Mouse (Mus musculus): ENCODE data around the gene Cyp26c1. TPM values are rescaled to one million over a fixed set of nuclear protein-coding genes. Genes with fewer than 3 reads are reported as not detected.

Gene Cyp26c1
- not detected in 3 replicates for total RNA-seq (2017)

- ATAC-seq (replicated peaks; ENCODE audit: insufficient number of reproducible peaks, low FRiP score, low TSS enrichment, poor library complexity, severe bottlenecking): no peak
Observed at GRCm38 (mm10) chr19:37685281-37685680, at the start of gene Cyp26c1. Gene Cyp26c1 (plus strand): TSS chr19:37685581.

- no peak for ATAC-seq (replicated peaks; ENCODE audit: insufficient number of reproducible peaks, low FRiP score, low TSS enrichment, poor library complexity, severe bottlenecking)
Observed at GRCm38 (mm10) chr19:37647994-37648393, 37.4 kb upstream of the Cyp26c1 start.

GRCm38 (mm10) chr19:37650526-37650925 lies 34.9 kb upstream of the Cyp26c1 start:
- no peak for ATAC-seq (replicated peaks; ENCODE audit: insufficient number of reproducible peaks, low FRiP score, low TSS enrichment, poor library complexity, severe bottlenecking)

- ATAC-seq (replicated peaks; ENCODE audit: insufficient number of reproducible peaks, low FRiP score, low TSS enrichment, poor library complexity, severe bottlenecking): no peak
Observed at GRCm38 (mm10) chr19:37654012-37654411, 31.4 kb upstream of the Cyp26c1 start.

- no peak for ATAC-seq (replicated peaks; ENCODE audit: insufficient number of reproducible peaks, low FRiP score, low TSS enrichment, poor library complexity, severe bottlenecking)
Observed at GRCm38 (mm10) chr19:37656441-37656840, 28.9 kb upstream of the Cyp26c1 start.

GRCm38 (mm10) chr19:37665256-37665655 lies 20.1 kb upstream of the Cyp26c1 start:
- no peak for ATAC-seq (replicated peaks; ENCODE audit: insufficient number of reproducible peaks, low FRiP score, low TSS enrichment, poor library complexity, severe bottlenecking)

GRCm38 (mm10) chr19:37667855-37668594 lies 17.4 kb upstream of the Cyp26c1 start:
- no peak for ATAC-seq (replicated peaks; ENCODE audit: insufficient number of reproducible peaks, low FRiP score, low TSS enrichment, poor library complexity, severe bottlenecking)

- ATAC-seq (replicated peaks; ENCODE audit: insufficient number of reproducible peaks, low FRiP score, low TSS enrichment, poor library complexity, severe bottlenecking): no peak
Observed at GRCm38 (mm10) chr19:37668657-37669056, 16.7 kb upstream of the Cyp26c1 start.

- no peak for ATAC-seq (replicated peaks; ENCODE audit: insufficient number of reproducible peaks, low FRiP score, low TSS enrichment, poor library complexity, severe bottlenecking)
Observed at GRCm38 (mm10) chr19:37669486-37669885, 15.9 kb upstream of the Cyp26c1 start.

GRCm38 (mm10) chr19:37673393-37673792 lies 12.0 kb upstream of the Cyp26c1 start:
- no peak for ATAC-seq (replicated peaks; ENCODE audit: insufficient number of reproducible peaks, low FRiP score, low TSS enrichment, poor library complexity, severe bottlenecking)

GRCm38 (mm10) chr19:37686347-37686746 lies 966 bp downstream of the Cyp26c1 start:
- ATAC-seq (replicated peaks; ENCODE audit: insufficient number of reproducible peaks, low FRiP score, low TSS enrichment, poor library complexity, severe bottlenecking): no peak

- no peak for ATAC-seq (replicated peaks; ENCODE audit: insufficient number of reproducible peaks, low FRiP score, low TSS enrichment, poor library complexity, severe bottlenecking)
Observed at GRCm38 (mm10) chr19:37686941-37687850, 1.8 kb downstream of the Cyp26c1 start.

GRCm38 (mm10) chr19:37689478-37689877 lies 4.1 kb downstream of the Cyp26c1 start:
- ATAC-seq (replicated peaks; ENCODE audit: insufficient number of reproducible peaks, low FRiP score, low TSS enrichment, poor library complexity, severe bottlenecking): no peak

GRCm38 (mm10) chr19:37690716-37691115 lies 5.3 kb downstream of the Cyp26c1 start:
- no peak for ATAC-seq (replicated peaks; ENCODE audit: insufficient number of reproducible peaks, low FRiP score, low TSS enrichment, poor library complexity, severe bottlenecking)

- no peak for ATAC-seq (replicated peaks; ENCODE audit: insufficient number of reproducible peaks, low FRiP score, low TSS enrichment, poor library complexity, severe bottlenecking)
Observed at GRCm38 (mm10) chr19:37692879-37693278, 7.5 kb downstream of the Cyp26c1 start.

GRCm38 (mm10) chr19:37695146-37695545 lies 9.8 kb downstream of the Cyp26c1 start:
- ATAC-seq (replicated peaks; ENCODE audit: insufficient number of reproducible peaks, low FRiP score, low TSS enrichment, poor library complexity, severe bottlenecking): no peak

GRCm38 (mm10) chr19:37695762-37696602 lies 10.6 kb downstream of the Cyp26c1 start:
- no peak for ATAC-seq (replicated peaks; ENCODE audit: insufficient number of reproducible peaks, low FRiP score, low TSS enrichment, poor library complexity, severe bottlenecking)

- no peak for ATAC-seq (replicated peaks; ENCODE audit: insufficient number of reproducible peaks, low FRiP score, low TSS enrichment, poor library complexity, severe bottlenecking)
Observed at GRCm38 (mm10) chr19:37696603-37697334, 11.4 kb downstream of the Cyp26c1 start.
